Mouse (Mus musculus): ENCODE results near the gene Samsn1.

The Samsn1 gene

DNA sequence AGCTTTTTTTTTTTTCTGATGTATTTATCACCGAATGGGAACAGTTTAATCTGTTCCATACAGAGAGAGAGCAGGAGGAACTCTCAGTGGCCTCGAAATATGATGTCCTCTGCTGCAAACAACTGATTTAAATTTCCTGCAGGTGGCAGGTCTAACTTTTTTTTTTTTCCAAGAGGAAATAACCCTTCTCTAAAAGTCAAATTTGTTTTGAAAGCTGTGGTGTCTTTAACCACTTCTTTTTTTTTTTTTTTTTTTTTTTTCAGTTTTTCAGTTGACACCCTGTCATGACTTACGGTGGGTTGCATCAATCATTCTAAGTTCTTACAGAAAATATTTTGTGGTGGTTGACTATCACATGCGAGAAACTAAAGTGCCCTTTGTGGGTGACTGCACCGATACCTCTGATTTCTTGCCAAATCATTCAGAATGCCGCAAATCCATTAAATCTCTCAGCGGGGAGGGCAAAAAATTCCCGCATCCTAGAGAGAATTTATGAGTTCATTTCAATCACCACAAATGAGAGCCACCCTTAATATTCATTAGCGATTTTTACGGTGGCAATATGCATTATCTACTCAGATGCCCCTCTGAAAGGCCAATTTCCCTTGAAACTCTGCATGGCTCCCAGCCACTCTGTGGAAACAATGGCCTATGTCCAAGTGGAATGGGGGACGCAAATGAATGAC lies 92.4 kb downstream of the Samsn1 start:
- 78% methylated on average over 11 of the region's 11 CpGs for WGBS

GRCm38 (mm10) chr16:75926511-75926910 lies 95.6 kb downstream of the Samsn1 start:
- 80% methylated on average over 2 of the region's 2 CpGs for WGBS

DNA sequence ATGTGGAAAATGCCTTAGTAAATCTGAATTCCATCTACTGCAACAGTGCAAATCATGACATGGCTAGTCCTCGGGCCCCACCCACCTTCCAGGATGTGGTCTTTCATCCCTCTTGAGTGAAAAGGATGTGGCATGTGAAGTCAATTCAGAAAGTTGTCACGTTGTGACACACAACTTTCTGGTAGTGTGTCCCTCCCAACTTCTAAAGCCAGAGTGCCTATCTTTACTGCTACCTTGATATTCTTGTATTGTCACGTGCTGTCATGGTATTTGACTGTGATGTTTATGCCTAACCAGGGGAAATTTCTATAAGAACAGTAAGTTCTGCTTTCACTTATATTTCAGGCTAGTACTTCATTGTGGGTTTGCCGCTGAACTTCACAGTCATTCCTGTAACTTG lies 101.2 kb downstream of the Samsn1 start:
- WGBS, result 85% methylated on average over 4 of the region's 4 CpGs

GRCm38 (mm10) chr16:75919298-75919697 lies 102.8 kb downstream of the Samsn1 start:
- WGBS, result 92% methylated on average over 4 of the region's 4 CpGs

- WGBS, result 91% methylated on average over 5 of the region's 5 CpGs
Observed at GRCm38 (mm10) chr16:75917712-75918111, 104.4 kb downstream of the Samsn1 start.

DNA sequence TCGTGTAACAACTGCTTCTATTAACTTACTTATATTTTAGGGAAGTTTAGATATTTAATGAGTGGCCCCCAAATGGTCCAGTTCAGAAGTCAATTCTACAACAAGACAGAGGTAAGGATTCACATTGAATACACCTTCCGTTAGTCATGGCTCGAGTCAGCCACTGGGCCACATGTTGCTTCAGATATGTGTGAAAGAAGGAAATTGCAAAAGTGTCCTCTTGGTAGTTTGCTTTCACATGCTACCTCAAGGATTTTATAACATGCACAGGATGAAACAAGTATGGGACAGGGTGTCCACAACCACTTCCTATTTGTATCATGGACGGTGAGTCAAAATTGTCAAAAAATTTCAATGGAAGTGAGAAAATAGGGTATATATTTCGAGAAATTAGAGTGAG lies 110.0 kb downstream of the Samsn1 start:
- 93% methylated on average over 5 of the region's 5 CpGs for WGBS

DNA sequence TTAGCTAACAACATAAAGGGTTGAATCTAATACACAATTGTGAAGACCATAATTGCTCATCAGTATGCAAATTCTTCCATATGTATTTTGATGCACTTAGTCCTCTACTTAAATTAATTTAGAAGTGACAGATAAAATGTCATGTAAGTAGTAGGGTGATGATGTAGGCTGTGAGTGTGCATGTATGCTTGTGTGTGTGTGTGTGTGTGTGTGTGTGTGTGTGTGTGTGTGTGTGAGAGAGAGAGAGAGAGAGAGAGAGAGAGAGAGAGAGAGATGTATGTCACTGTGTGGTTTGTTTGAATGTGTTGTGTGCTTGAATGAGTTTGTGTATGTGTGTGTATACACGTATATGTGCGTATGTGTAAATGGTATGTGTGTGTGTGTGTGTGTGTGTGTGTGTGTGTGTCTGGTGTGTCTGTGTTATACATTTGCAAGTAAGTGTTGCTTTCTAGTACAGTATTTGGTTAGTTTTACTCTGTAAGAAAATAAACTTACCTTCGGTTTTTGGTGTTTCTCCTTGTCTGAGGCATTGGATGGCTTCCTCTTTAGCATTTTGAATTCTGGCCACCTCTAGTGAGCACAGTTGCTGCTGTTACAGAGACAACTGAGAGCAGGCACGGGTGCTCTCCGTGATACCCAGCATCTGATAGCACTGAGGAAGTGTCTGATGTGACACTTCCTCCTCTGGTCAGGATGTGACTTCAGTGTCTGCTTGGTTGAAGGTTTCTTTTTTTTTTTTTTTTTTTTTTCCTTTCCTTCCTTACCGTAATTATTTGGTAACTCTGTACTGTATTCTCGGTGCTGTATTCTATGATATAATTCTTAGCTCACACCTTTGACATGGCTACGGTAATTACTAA lies 113.2 kb downstream of the Samsn1 start:
- WGBS, result 77% methylated on average over 8 of the region's 8 CpGs

DNA sequence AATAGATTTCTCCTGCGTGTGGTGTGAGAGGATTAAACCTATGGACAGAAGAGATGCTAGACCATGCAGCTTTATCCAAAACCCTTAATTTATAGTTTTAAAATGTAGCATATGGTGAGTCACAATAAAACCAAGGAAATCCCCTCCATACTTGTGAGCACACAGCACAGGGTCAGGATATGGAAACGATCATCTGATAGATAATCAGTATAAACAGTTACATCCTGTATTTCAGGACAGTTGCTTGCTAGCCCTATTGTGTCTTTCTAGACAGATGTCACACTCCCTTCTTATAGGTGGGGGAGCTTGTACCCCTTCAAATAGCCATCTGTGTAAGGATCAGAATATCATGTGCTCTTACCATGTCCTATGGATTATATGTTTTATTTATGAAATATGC lies 115.3 kb downstream of the Samsn1 start:
- 75% methylated on average over 2 of the region's 2 CpGs for WGBS

DNA sequence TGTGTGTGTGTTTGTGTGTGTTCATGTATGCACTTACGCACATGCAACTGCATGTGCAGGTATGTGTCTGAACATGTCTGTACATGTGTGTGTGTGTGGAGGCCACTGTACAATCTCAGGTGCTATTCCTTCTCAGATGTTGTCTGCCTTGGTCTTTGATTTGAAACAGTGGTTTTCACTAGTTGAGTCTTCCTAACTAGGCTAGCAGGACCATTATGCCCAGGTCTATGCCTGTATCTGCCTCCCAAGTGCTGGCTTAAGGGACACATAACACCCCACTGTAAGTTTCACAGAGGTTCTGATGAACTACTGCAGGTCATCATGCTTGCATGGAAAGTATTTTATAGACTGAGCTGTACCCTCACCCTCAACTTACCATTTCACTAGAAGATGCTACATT lies 115.8 kb downstream of the Samsn1 start:
- 98% methylated on average over 1 of the region's 1 CpGs for WGBS

- 74% methylated on average over 1 of the region's 1 CpGs for WGBS
Observed at GRCm38 (mm10) chr16:75905324-75905723, 116.8 kb downstream of the Samsn1 start.

DNA sequence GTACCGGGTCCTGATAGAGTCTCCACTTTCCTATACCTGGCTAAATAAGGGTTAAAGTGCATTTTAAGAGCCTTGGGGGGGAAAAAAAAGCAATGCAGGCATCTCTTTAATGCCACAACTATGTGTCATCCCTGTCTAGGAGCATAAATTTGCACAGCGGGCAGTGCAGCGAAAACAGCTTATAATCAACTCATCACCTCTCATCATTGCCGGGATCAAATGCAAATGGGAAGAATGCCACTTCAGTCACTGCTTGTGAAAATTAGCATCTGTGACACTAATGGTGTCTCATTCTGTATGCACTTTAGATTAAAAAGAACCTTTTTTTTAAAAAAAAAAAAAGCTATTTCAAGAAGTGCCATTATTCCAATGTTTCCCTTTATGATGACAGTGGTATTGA lies 118.0 kb downstream of the Samsn1 start:
- 77% methylated on average over 4 of the region's 4 CpGs for WGBS

DNA sequence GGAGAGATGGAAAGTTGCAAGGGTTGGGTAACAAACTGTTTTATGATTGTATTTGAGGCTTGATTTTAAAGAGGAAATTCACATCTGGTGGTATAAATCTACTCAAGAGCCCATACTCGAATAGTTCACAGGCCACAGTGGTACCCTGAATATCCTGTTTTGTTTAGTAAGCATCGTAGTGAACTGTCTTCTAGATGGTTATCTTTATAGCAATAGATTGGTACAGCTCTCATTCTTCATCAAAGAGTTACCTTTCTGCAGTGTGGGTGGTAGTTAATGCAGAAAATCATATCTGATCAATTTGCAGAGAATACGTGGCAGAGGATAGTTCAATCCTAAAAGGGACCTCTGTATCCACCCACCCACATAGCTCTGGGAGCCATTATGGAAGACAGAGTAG lies 119.1 kb downstream of the Samsn1 start:
- 86% methylated on average over 3 of the region's 3 CpGs for WGBS

GRCm38 (mm10) chr16:75899885-75900620 lies 122.0 kb downstream of the Samsn1 start:
- 90% methylated on average over 3 of the region's 3 CpGs for WGBS

GRCm38 (mm10) chr16:75897828-75898367 lies 124.2 kb downstream of the Samsn1 start:
- 85% methylated on average over 4 of the region's 4 CpGs for WGBS

DNA sequence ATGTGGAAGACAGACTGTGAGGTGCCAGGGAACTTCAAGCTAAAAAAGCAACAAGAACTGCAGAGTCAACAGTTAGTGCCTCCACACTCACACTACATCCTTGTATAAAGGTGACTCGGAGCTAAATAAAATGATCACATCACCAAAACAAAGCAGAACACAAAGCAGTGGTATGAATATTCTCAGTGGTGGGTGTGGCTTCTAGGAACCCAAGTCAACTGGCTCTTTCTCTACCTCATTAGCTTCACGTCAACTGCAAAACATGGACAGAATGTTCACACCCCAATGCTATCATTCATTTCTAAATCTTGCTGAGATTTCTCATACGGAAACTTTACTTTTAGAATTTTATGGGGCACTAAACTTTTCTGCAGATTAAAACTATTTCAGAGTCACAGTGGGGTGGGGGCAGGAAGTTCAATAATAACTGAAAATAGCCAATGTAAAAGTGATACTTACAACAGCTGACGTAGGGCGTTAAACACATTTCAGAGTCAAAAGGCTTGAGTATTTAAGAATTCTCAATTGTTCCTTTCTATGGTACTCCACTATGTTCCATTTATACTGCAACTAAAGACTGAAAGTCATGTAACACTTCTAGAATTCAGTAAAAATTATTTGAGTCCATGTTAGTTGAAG lies 127.7 kb downstream of the Samsn1 start:
- 85% methylated on average over 5 of the region's 5 CpGs for WGBS

DNA sequence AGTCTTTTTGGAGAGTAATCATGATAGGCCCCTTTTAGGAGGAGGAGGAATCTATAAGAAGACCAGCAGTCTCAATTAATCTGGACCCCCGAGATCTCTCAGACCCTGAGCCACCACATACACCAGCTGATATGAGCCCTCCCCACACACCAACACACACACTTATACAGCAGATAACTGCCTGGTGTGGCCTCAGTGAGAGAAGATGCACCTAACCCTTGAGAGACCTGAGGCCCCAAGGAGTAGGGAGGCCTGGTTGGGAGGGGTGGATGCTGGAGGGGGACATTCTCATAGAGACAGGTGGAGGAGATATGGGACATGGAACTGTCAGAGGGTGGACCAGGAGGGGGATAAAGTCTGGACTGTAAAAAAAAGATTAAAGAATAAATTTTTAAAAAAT lies 128.6 kb downstream of the Samsn1 start:
- WGBS, result 81% methylated on average over 1 of the region's 1 CpGs

- whole genome bisulfite sequencing, result 60% methylated on average over 6 of the region's 6 CpGs
Observed at GRCm38 (mm10) chr16:75889081-75889646, 132.9 kb downstream of the Samsn1 start.

DNA sequence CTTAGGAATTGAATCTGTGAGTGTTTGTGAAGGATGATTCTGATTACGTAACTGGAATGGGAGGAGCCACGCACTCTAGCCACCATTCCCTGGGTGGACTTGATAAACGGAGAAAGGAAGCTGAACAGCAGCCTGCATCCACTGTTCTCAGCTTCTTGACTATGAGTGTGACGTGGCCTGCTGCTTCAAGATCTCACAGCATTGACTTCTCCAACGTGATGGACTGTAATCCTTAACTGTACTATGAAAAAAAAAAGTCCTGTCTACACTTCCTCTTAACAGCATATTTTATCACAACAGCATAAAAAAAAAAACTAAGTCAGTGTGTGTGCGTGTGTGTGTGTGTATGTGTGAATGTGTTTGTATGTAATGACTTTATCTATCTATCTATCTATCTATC lies 134.9 kb downstream of the Samsn1 start:
- WGBS, result 78% methylated on average over 6 of the region's 6 CpGs

- 91% methylated on average over 2 of the region's 2 CpGs for WGBS
Observed at GRCm38 (mm10) chr16:75878885-75879284, 143.2 kb downstream of the Samsn1 start.

DNA sequence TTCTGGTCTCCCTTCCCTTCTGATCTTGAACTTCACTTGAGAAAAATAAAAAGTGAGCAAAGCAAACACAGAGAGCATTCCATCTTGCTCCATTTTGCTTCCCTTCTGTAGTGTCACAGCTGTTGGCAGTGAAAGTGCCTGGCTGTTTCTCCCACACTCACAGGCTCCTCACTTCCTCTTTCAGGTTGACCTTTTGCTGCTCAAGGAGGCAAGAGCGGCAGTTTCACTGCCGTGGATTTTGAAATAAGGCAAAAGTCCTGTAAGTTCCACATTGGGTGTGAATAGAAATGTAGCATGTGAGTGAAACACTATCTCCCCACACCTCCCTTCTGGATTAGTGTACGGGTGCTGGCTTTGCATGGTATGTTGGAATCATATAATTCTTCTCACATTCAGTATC lies 144.9 kb downstream of the Samsn1 start:
- WGBS, result 70% methylated on average over 3 of the region's 3 CpGs

DNA sequence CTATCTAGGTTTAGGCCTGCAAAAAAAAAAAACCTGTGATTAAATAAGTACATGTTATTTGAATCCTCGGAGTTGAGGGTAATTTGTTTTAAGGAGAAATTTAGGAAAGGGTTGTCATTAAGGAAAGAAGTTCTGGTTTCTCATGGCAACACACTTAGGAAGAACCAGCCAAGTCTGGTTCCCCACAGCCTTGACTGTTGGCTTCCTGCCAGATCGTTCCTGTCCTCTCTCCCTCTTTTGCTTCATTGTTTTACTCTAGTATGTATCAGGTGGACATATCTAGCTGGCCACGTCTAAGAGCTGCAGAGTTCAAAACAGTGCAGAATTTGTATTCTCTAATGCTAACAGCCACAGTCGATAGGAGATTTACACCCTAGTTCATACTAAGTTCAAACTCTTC lies 146.2 kb downstream of the Samsn1 start:
- 72% methylated on average over 4 of the region's 4 CpGs for WGBS
